Mouse (Mus musculus): Measurements from ENCODE around the gene Rack1.
A peak's percentile ranks its signal among the peaks of the same experiment; 100 is the strongest.

DNA sequence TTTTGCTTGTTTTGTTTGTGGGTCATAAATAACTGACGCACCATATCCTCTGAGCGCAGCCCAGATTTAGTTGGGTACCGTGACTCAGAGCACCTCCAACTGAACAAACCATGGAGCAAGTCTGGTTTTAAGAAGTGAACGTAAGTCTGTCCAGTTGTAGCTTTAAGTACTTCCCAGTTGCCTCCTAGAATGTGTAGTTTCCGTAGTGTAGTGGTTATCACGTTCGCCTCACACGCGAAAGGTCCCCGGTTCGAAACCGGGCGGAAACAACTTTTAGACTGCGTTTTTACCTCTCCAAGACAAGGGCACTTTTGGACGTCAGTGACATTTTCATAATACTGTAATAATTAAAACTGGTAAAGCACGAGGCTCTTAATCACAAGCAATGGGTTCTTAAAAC is 18.2 kb downstream of the Rack1 start:
- TF ChIP-seq RCOR1 (IDR thresholded peaks at IDR 0.05; ENCODE audit: low read depth, low read length) (no peak), CTCF (IDR thresholded peaks at IDR 0.05 in 2 of 3, conservative IDR thresholded peaks at IDR 0.05 in 1 of 3; ENCODE audit: control insufficient read depth in 1 of 3, insufficient read depth in 1 of 3, low read depth in 2 of 3, low read length in 3 of 3, poor library complexity in 1 of 3, severe bottlenecking in 1 of 3) (no peak), MAFK (IDR thresholded peaks at IDR 0.05; ENCODE audit: borderline replicate concordance, low read depth, low read length) (peak; percentile 99), TBP (IDR thresholded peaks at IDR 0.05; ENCODE audit: low read depth, low read length) (peak; percentile 100), USF2 (IDR thresholded peaks at IDR 0.05; ENCODE audit: borderline replicate concordance in 1 of 2, insufficient read depth in 1 of 2, low read depth in 1 of 2, low read length in 2 of 2) (no peak), GATA1 (IDR thresholded peaks at IDR 0.05; ENCODE audit: low read depth, low read length) (peak; percentile 70)
